Mouse (Mus musculus) naive thymus-derived CD4-positive, alpha-beta T cell, adult 2 months (primary cell): ENCODE results near the gene Duxf3.
"Not testable (repeated sequence)": the region's sequence is repeated elsewhere in the genome, so short reads cannot be mapped to it uniquely, and the experiment has no call there.

Experiments
- DNase-seq: peaks from one replicate; pipeline ENCODE4 v3.0.0-alpha.2; 2011; ENCODE audit warnings: low read depth

Gene Duxf3

DNA sequence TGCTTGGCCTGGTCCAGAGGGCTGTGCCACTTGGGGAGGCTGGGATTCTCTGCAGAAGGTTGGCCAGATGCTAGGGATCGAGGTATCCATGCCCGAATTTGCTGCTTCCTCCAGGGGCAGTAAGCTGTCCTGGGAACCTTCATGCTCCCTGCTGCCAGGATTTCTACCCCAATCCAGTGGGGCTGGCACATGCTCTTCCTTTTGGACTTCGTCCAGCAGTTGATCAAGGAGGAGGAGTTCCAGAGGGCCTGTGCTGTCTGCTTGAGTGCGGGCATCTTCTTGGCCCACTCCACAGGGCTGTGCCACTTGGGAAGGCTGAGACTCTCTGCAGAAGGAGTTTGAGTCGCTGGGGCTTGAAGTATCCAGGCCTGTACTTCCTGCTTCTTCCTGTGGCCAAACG, 9.3 kb downstream of the Duxf3 start:
- not testable (repeated sequence) for DNase-seq

DNA sequence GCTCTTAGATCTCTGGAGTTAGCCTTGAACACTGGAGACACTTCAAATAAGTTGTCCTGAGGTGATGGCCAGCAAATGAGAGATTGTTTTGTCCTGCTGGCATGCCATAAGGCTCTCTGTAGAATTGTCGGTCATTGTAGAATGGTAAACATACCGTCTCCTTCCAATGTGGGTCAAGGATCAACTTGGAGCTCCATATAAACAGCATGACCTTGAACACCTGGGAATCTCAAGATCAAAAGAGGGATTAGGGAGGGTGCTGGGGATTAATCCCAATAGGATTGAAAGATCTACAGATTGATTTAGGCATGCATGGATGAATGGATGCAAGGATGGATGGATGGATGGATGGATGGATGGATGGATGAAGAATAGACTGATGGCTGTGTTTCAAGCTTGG, 10.9 kb downstream of the Duxf3 start:
- not testable (repeated sequence) for DNase-seq

DNA sequence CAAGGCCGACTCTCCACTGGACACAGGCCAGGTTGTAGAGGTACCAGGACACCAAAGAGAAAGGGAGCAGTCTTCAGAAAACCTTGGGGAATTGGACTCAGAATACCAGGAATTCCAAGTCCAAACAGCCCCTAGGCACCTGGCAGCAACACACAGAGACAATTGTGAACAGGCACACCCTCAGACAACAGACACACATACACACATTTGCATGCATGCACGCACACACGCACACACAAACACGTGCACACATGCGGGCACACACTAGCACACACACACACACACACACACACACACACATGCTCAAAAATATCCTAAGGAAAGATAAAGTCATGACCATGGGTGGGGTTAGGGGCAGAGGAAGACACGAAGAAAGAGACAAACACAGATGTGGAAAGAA, 11.7 kb downstream of the Duxf3 start:
- no peak for DNase-seq

DNA sequence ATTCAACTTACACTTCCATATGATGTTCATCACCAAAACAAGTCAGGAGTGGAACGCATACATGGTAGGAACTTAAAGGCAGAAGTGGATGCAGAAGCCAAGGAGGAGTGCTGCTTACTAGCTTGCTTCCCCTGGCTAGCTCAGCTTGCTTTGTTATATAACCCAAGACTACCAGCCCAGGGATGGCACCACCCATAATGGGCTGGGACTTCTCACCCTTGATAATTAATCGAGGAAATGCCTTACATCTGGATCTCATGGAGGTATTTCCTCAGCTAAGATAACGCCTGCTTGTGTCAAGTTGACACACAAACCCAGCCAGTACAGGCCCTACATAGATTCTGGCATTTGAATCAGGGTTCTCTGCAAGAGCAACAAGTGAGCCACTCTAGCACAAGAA, 15.1 kb downstream of the Duxf3 start:
- no peak for DNase-seq

DNA sequence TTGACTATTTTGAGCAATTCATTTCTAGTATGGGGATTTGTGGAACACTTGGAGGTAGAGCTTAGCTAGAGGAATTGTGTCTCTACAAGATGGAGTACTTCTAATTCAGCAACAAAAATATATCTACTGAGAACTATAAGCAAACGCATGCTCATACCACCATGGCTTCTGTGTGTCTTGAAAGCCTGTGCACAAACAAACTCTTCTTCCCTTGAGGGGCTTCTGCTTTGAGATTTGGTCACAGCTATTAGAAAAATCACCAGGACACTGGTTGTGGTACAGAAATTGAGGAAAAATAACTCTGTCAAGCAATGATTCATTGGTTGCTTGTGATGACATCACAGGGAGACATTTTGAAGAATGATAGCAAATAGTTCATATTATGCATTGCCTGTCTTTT, 17.1 kb downstream of the Duxf3 start:
- DNase-seq: no peak

DNA sequence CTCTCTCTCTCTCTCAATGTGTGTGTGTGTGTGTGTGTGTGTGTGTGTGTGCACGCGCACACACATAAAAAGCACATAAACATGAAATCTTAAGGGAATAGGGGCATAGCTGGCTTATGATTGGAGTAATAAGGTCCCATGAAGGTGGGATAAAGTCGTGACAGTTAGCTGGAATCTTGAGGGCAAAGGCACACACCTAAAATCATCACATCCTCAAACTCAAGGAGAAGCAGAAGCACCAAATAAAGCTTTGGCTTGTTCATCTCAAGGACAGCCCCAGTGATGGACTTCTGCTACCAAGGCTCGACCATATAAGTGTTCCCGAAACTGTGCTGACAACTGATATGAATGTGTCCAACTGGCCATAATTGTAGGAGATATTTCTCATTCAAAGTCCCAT, 17.5 kb downstream of the Duxf3 start:
- no peak for DNase-seq

DNA sequence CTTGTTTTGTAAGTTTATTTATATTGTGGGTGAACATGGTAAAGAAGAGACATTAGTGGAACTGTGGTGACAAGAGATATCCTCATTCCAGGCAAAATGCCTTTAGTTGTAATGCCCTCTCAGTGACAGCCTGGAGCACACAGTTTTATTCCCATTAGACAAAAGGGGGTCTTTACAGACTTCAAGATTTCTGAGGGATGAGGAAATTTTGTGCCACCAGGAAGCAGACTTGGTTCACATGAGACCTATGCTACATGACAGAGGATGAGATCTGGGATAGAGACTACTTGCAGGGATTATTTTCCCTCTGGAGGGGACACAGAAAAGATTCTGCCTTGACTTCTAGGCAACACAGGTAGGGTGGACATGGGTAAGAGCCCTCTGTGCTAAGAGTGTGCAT, 18.0 kb downstream of the Duxf3 start:
- no peak for DNase-seq

DNA sequence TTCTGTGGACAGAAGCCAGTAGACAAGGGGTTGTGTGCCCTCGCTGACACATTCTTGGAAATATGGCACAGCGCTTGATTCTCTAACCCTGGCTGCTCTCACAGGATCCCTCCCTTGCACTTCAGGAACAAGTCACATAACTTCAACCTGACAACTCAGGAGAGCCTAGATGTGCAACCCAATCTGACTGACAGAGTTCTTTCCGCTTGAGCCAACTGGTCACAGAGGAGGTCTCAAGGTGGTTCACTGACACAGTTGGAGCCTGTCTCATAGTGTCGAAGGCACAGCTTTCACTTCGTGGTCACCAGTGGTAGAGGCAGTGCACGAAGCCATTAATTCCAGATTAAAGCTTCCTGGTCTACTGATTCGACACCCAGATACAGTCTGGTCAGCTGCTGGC, 20.2 kb downstream of the Duxf3 start:
- DNase-seq: no peak

DNA sequence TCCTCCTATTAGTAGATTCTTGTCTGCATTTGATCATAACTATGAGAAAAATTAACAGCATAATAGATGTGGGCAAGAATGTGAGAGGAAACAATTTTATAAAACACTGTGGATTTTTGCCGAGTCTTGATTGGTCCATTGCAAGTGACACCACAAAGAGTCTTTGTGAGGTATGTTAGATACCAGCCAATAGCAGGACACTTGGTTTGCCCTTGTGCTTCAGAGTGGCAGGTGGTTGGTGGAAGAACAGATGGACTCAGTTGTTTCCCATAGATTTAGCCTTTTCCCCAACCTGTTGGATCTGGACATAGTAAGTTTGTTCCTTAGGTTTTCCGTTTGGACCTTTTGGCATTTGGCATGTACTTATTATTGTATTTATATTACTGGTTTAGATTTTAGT, 21.3 kb downstream of the Duxf3 start:
- no peak for DNase-seq

DNA sequence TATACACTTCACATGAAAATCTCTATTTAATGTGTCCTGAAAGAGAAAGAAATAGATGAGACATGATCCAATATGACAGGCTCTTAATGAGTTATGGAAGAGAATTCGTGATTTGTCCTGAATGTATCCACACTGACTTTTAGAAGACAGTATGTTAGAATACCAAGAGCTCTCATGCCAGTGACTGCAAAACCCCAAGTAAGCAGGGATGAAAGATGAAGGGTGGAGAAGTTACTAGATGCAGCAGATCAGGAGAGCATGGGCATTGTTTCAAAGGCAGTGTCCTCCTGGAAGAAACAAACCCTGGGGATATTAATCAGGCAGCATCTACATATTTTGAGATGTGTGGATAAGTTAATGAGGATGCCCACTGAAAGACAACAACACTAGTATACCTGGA, 22.0 kb downstream of the Duxf3 start:
- no peak for DNase-seq

DNA sequence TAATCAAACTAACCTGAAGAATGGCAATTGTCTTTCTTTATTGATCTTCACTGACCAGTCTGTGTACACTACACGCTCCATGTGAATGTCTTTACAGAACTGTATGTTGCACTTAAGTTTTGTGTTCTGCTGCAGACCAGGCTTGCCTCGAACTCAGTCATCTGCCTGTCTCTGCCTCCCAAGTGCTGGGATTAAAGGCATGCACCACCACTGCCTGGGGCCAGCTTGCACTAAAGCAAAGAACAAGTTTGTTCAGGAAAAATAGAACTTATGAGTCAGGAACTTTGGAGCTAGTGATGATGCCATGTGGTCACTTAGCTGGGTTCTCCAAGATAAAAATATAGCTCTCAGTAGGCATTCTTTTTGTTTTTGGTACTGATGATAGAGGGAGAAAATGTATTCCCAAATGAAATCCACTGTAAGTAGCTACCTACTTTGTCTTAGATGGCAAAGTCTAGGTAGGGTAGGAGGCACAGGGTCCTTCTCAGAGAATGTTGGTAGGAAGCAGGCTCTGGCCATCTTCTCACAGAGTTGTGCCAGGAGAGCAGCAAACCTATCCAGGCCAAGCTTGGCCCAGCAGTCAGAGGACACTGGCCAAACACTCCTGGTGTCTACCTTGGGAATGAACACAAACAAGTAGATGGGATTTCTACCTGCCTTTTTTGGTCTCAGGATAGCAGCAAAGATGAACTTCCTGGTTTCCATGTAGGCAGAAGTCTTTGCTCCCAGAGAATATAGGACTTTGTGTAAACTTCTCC, 22.6 kb downstream of the Duxf3 start:
- no peak for DNase-seq

DNA sequence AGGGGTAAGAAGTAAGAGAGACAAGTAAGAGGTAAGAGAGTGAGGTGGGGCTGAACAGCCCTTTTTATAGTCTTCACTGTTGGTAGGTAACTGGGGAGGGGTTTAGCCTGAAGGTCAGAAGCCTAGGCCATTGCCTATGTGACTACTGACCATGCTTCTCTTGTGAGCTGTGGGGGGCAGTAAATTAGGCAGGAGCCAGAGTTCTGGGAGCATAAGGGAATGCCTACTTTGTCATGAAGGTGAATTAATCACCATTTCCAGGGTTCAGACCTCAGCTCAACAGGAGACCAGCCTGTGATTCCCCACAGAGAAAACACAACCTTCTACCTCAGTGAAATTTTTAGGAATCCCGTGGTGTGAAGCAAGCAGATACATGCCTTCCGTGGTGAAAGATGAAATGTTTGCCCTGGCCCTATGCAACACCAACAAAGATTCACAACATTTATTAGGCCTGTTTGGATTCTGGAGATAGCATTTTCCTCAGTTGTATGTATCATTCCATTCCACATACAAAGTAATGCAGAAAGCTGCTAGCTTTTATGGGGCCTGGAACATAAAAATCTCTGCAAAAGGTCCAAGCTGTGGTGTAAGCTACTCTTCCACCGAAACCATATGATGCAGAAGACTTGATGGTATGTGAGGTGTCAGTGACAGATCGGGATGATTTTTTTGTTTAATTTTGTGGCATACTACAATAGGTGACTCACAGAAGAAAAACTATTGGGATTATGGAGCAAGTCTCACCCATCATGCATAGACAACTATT, 25.7 kb downstream of the Duxf3 start:
- no peak for DNase-seq

DNA sequence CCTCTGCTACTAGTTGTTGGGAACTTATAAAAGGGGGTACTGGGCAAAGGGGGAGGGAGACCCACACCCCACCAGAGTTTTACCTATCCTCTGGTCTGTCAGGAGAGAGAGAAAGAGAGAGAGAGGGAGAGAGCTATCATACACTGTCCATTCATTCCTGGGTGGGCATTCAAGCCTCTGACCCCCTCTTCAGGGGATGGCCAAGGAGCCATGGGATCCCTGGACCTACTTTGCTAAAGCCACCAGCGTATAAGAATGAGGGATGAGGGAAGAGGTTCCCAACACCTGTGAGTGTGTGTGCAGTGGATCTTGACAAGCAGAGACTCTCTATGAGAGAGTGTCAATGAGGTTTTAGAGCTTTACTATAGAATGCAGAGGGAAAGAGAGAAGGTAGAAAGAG, 26.5 kb downstream of the Duxf3 start:
- no peak for DNase-seq
